Comparison of ENCODE assay signal across 18 mouse cellular contexts in genomic region chr11:120404814-120405213, GRCm38 (mm10). TPM values are rescaled to one million over a fixed set of nuclear protein-coding genes. Genes with fewer than 3 reads are reported as not detected.
"Had no signal": no experiment of that assay in that cellular context is flagged by ENCODE, and none has a peak within 500 bp of the region (broad histone marks: within the 10 kb centered on the region; RNA-seq: fewer than 3 reads in every experiment).

No protein-coding gene starts in this region.

- ATAC-seq: midbrain, embryonic 13.5 days had no signal

- H3K4me2 ChIP-seq: liver, embryonic 11.5 days; lung, embryonic 15.5 days; midbrain, embryonic 13.5 days; neural tube, embryonic 15.5 days had no signal

- H3K27me3 ChIP-seq: lung, embryonic 15.5 days; midbrain, embryonic 13.5 days; neural tube, embryonic 15.5 days had no signal

- H3K9ac ChIP-seq: lung, embryonic 15.5 days; midbrain, embryonic 13.5 days; neural tube, embryonic 15.5 days had no signal

- H3K4me3 ChIP-seq: left cerebral cortex, adult 2 months; limb, embryonic 10.5 days; lung, embryonic 15.5 days; midbrain, embryonic 13.5 days; myocyte; neural tube, embryonic 15.5 days had no signal

- DNase-seq: kidney, postnatal 25 days; lung, postnatal 14 days; right cerebral cortex, adult 18-20 months; thymus, adult 18-20 months; thymus, postnatal 14 days had no signal

- H3K4me1 ChIP-seq: limb, embryonic 10.5 days; lung, embryonic 15.5 days; midbrain, embryonic 13.5 days; neural tube, embryonic 15.5 days had no signal

- H3K27ac ChIP-seq: left cerebral cortex, adult 2 months; limb, embryonic 10.5 days; lung, embryonic 15.5 days; macrophage; midbrain, embryonic 13.5 days; neural tube, embryonic 15.5 days had no signal

- H3K9me3 ChIP-seq: limb, embryonic 10.5 days; lung, embryonic 15.5 days; midbrain, embryonic 13.5 days; neural tube, embryonic 15.5 days had no signal

RNA-seq across cellular contexts. Expression of gene Tspan10, which starts 37.6 kb away (rescaled TPM):
- polyA plus RNA-seq: kidney, embryonic 16.5 days; limb, embryonic 10.5 days; liver, embryonic 16.5 days; lung, embryonic 15.5 days; midbrain, embryonic 13.5 days; midbrain, postnatal 0 days; myocyte; neural tube, embryonic 11.5 days; neural tube, embryonic 15.5 days; urinary bladder, adult 2 months had no signal

RNA-seq across cellular contexts. Expression of gene Fscn2, which starts 43.5 kb away (rescaled TPM):
- polyA plus RNA-seq: liver, embryonic 16.5 days; macrophage had no signal

RNA-seq across cellular contexts. Expression of gene Pde6g, which starts 48.5 kb away (rescaled TPM):
- total RNA-seq: midbrain, postnatal 0 days had no signal
- polyA plus RNA-seq: limb, embryonic 10.5 days; macrophage; neural tube, embryonic 11.5 days had no signal
